8 mouse cellular contexts compared by ENCODE assay signal in genomic region chr11:75348890-75349261, GRCm38 (mm10). TPM values are rescaled to one million over a fixed set of nuclear protein-coding genes. Genes with fewer than 3 reads are reported as not detected.
DNase-seq lines count a peak whose midpoint lies in the region; ATAC-seq and TF ChIP-seq lines count a peak whose summit lies in the region.

No protein-coding gene starts in this region.

- WGBS in kidney, embryonic 16.5 days, result 45% methylated on average over 10 of the region's 10 CpGs
- WGBS in hindbrain, embryonic 14.5 days, result 52% methylated on average over 10 of the region's 10 CpGs
- 48% methylated on average over 10 of the region's 10 CpGs for WGBS in midbrain, embryonic 15.5 days

- H3K27ac ChIP-seq in kidney, embryonic 16.5 days (ENCODE audit: low read length), result peak overlapping the region; percentile 79
- no peak overlapping the region for H3K27ac ChIP-seq in cortical plate, adult 2 months (ENCODE audit: insufficient read depth, low read length)
- no peak overlapping the region for H3K27ac ChIP-seq in hindbrain, embryonic 14.5 days
- H3K27ac ChIP-seq in midbrain, embryonic 15.5 days, result peak overlapping the region; percentile 48; the same call in 1 of the 2 replicates

- no peaks in the 10 kb centered on the region for H3K36me3 ChIP-seq in kidney, embryonic 16.5 days (ENCODE audit: insufficient read depth, low read length)
- no peaks in the 10 kb centered on the region for H3K36me3 ChIP-seq in hindbrain, embryonic 14.5 days (replicated peaks; ENCODE audit: control insufficient read depth, insufficient read depth)
- no peaks in the 10 kb centered on the region for H3K36me3 ChIP-seq in midbrain, embryonic 15.5 days (replicated peaks)

- no peaks in the 10 kb centered on the region for H3K27me3 ChIP-seq in kidney, embryonic 16.5 days (ENCODE audit: insufficient read depth, low read length)
- no peaks in the 10 kb centered on the region for H3K27me3 ChIP-seq in hindbrain, embryonic 14.5 days (ENCODE audit: control insufficient read depth, insufficient read depth, low read length)
- no peaks in the 10 kb centered on the region for H3K27me3 ChIP-seq in midbrain, embryonic 15.5 days (replicated peaks)

- peak overlapping the region; percentile 82 for H3K4me2 ChIP-seq in kidney, embryonic 16.5 days (replicated peaks; ENCODE audit: low read depth, low read length)
- peak overlapping the region; percentile 62 for H3K4me2 ChIP-seq in hindbrain, embryonic 14.5 days (replicated peaks)
- H3K4me2 ChIP-seq in midbrain, embryonic 15.5 days, result peak overlapping the region; percentile 92

- peak overlapping the region; percentile 87 for H3K9ac ChIP-seq in kidney, embryonic 16.5 days (replicated peaks; ENCODE audit: low read length)
- peak overlapping the region; percentile 58 for H3K9ac ChIP-seq in hindbrain, embryonic 14.5 days
- H3K9ac ChIP-seq in midbrain, embryonic 15.5 days, result peak overlapping the region; percentile 61

- no peaks in the 10 kb centered on the region for H3K9me3 ChIP-seq in kidney, embryonic 16.5 days (ENCODE audit: low read length)
- H3K9me3 ChIP-seq in hindbrain, embryonic 14.5 days (ENCODE audit: control insufficient read depth, low read length), result no peaks in the 10 kb centered on the region
- no peaks in the 10 kb centered on the region for H3K9me3 ChIP-seq in midbrain, embryonic 15.5 days

- TF ChIP-seq POLR2A in cortical plate, adult 2 months (IDR thresholded peaks at IDR 0.05; ENCODE audit: extremely low read depth, insufficient read depth, low read length), result no peak

- TF ChIP-seq CTCF in cortical plate, adult 2 months (IDR thresholded peaks at IDR 0.05; ENCODE audit: extremely low read depth, insufficient read depth, low read length), result no peak

- no peak for ATAC-seq in kidney, embryonic 16.5 days (ENCODE audit: low FRiP score, low TSS enrichment)
- ATAC-seq in hindbrain, embryonic 14.5 days (ENCODE audit: low FRiP score), result no peak
- no peak for ATAC-seq in midbrain, embryonic 15.5 days (replicated peaks)
- no peak for ATAC-seq in megakaryocyte-erythroid progenitor cell, adult 5-6 weeks (replicated peaks; ENCODE audit: low FRiP score, low TSS enrichment, poor library complexity, severe bottlenecking)

- no peak for DNase-seq in kidney, postnatal 36 days
- no peak for DNase-seq in hindbrain, embryonic 14.5 days (ENCODE audit: low spot score)
- DNase-seq in cerebellum, postnatal 36 days, result no peak
- no peak for DNase-seq in layer of hippocampus, postnatal 10 days (ENCODE audit: low spot score in 2 of 2)

- peaks cover 30% of the 10 kb centered on the region for H3K4me1 ChIP-seq in kidney, embryonic 16.5 days (ENCODE audit: insufficient read depth, low read length)
- peaks cover 2% of the 10 kb centered on the region; the same call in 1 of the 2 replicates for H3K4me1 ChIP-seq in cortical plate, adult 2 months (ENCODE audit: control insufficient read depth, insufficient read depth, low read length)
- H3K4me1 ChIP-seq in hindbrain, embryonic 14.5 days (replicated peaks; ENCODE audit: control insufficient read depth, insufficient read depth, low read length), result peaks cover 7% of the 10 kb centered on the region
- peaks cover 18% of the 10 kb centered on the region for H3K4me1 ChIP-seq in midbrain, embryonic 15.5 days

- peak overlapping the region; percentile 97 for H3K4me3 ChIP-seq in kidney, embryonic 16.5 days (ENCODE audit: low read length)
- H3K4me3 ChIP-seq in cortical plate, adult 2 months (ENCODE audit: insufficient read depth, low read length), result peak overlapping the region; percentile 59
- peak overlapping the region; percentile 73 for H3K4me3 ChIP-seq in hindbrain, embryonic 14.5 days (replicated peaks; ENCODE audit: low read length)
- peak overlapping the region; percentile 66 for H3K4me3 ChIP-seq in midbrain, embryonic 15.5 days

RNA-seq across cellular contexts. Expression of gene Smyd4, which starts 0.6 kb away (rescaled TPM):
- polyA plus RNA-seq in kidney, embryonic 16.5 days (2015; fragmentation: Nextera tagmentation; extraction: Ambion mirVana), result 14.9 and 15.3 TPM in 2 replicates
- polyA plus RNA-seq in cortical plate, adult 2 months (2012; rRNA removed), result 9.5 and 10.0 TPM in 2 replicates
- polyA plus RNA-seq in hindbrain, embryonic 14.5 days (2014; fragmentation: Nextera tagmentation; extraction: Ambion mirVana), result 12.0 and 13.2 TPM in 2 replicates
- 16.8 and 17.2 TPM in 2 replicates for polyA plus RNA-seq in midbrain, embryonic 15.5 days (2015; fragmentation: Nextera tagmentation; extraction: Ambion mirVana)
- total RNA-seq in layer of hippocampus, postnatal 10 days (2021), result 10 to 100 TPM; 13.2 to 13.7 TPM
- 4.0 and 12.1 TPM in 2 replicates for total RNA-seq in megakaryocyte-erythroid progenitor cell, adult 5-6 weeks (2014; fragmentation: Nextera tagmentation)
- total RNA-seq in megakaryocyte-erythroid progenitor cell, adult 5-6 weeks (2017), result 9.2 and 16.7 TPM in 2 replicates

RNA-seq across cellular contexts. Expression of gene Rpa1, which starts 0.8 kb away (rescaled TPM):
- 119 and 129 TPM in 2 replicates for polyA plus RNA-seq in kidney, embryonic 16.5 days (2015; fragmentation: Nextera tagmentation; extraction: Ambion mirVana)
- 31.6 and 36.1 TPM in 2 replicates for polyA plus RNA-seq in cortical plate, adult 2 months (2012; rRNA removed)
- polyA plus RNA-seq in hindbrain, embryonic 14.5 days (2014; fragmentation: Nextera tagmentation; extraction: Ambion mirVana), result 48.0 and 51.1 TPM in 2 replicates
- polyA plus RNA-seq in midbrain, embryonic 15.5 days (2015; fragmentation: Nextera tagmentation; extraction: Ambion mirVana), result 49.1 and 49.6 TPM in 2 replicates
- 10 to 100 TPM; 55.2 to 61.9 TPM for total RNA-seq in layer of hippocampus, postnatal 10 days (2021)
- total RNA-seq in megakaryocyte-erythroid progenitor cell, adult 5-6 weeks (2014; fragmentation: Nextera tagmentation), result 96.8 and 101 TPM in 2 replicates
- 168 and 179 TPM in 2 replicates for total RNA-seq in megakaryocyte-erythroid progenitor cell, adult 5-6 weeks (2017)

Comparison
In these comparisons a context has a peak if more than half of its experiments do, and no peak if none do; other contexts are left out.
1. H3K27ac ChIP-seq: peak in kidney, embryonic 16.5 days (single experiment) and midbrain, embryonic 15.5 days (single experiment); none in cortical plate, adult 2 months (single experiment) and hindbrain, embryonic 14.5 days (single experiment).
2. Peak in every context shown above with its lines, with median percentiles within 50 percentile points of each other: H3K4me2 ChIP-seq, H3K4me3 ChIP-seq and H3K9ac ChIP-seq.